Mouse (Mus musculus): ENCODE results near the gene Tmem88b.
"Not testable (repeated sequence)": the region's sequence is repeated elsewhere in the genome, so short reads cannot be mapped to it uniquely, and the experiment has no call there.

Gene Tmem88b

DNA sequence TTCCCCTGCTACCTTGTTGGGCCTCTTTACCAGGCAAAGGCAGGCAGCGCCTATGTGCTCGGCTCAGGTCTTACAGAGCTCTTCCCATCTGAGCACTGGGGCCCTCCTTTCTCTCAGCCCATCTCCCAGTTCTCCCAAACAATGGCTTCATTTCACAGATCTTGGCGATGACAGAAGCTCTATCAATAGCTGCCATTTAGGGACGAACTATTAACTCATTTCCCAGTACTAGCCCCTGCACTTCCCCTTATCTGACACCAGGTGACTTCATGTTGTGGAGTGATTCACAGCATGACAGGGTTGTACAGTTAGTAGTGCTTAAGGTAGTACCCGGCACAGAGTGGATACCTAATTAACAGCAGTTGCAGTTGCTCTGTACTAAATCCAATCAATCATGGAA lies at the start of gene Tmem88b:
Tmem88b (minus strand) TSS at position 56 of the 400 bp plus-strand sequence.
- DNase-seq: peak; percentile 75

DNA sequence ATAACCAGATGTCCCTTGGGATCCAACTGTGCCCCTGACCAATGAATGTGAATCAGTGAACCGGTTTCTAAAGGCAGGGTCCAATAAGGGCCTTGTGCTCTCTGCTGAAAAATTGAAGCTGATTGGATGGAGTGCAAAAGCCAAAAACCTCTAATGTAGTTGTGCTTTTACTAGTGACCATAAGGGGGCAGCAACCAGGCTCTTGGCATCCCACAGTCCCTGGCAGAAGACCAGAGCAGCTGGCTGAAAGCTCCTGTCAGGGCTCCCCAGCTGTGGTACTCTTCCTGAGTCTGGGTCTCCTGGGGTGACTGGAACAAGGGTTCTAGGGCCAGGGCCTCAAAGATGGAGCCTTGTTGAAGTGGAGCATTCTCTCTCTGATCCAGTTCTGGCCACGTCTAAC lies 48.2 kb upstream of the Tmem88b start:
- peak; percentile 79 for DNase-seq

DNA sequence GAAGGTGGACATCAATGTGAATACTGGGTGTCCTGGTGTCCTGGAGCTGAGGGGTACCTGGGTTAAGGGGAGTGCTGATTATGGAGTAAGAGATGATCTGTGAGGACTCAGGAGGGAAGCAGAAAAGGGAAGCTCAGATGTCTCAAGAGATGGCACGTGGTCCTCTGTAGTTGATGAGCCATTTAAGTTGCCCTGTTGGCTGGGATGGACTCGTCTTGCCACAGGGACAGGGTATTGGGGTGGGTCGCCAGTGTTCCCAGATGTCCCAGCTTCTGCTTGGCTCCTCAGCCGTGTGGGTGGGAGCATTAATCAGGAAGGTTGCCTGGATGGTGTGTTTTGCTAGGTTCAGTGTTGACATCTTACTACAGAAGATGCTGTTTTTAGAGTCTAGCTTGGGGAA lies 47.6 kb upstream of the Tmem88b start:
- DNase-seq: no peak

DNA sequence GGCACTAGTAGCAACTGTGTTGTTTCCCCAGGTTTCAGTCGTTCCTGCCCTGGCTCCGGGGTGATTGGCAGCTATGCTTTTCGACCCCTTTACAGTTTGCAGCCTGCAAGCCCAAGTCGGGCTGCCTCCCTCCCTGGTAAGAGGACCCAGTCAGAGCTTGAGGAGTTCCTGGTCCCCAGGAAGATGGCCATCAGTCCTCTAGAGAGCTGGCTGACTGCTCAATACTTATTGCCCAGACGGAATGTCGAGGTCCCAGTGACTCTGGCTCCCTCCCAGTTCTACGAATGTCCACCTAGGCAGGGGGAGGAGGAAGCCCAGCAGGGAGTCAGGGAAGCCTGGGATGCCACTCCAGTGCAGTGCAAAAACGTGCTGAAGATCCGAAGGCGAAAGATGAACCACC lies 46.6 kb upstream of the Tmem88b start:
- DNase-seq: no peak

DNA sequence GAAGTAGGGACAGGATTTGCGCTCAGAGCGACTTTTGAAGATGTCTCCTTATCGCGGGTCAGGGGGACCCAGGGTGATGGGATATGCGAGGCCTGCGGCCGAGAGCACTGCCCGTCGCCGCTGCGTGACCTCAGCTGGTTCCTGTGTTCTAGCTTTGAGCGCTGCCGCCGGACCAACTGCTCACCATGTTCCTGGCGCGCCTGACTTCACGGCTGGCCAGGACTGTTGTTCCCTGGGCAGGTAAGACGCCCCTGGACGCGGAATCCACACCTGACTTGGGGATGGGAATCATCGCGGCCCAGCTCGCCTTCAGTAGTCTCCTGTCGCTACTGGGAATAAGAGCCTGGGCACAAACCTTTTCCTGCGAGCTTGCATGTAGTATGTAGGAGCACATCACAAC lies 46.2 kb upstream of the Tmem88b start:
- DNase-seq: no peak

DNA sequence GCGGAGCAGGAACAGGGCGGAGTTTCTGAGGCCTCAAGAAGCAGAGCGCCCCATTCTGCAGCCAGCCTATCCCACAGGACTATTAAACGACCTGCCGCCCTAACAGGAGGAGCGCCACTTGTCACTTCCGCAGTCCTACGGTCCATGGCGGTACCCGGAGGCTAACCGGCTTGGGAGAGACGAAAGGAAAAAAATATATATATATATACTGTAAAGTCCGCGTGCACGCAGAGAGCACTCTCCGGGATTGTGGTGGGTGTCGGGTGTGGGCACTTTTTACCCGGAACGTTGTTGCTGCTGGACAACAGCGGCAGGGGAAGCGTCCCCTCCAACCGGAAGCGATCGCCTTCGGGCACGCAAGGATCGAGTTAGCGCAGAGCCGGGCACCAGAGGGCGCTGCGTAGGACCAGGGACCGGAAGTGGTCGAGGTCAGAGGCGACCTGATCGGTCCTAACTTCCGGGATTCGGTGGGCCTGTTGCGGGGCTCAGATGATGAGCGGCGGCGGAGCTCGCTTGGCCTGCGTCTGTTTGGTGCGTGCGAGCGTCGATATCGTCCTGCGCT lies 45.6 kb upstream of the Tmem88b start, which contains the start of gene Aurkaip1:
Aurkaip1 (plus strand) TSS at position 68 of the 562 bp plus-strand sequence.
- peak; percentile 94 for DNase-seq

DNA sequence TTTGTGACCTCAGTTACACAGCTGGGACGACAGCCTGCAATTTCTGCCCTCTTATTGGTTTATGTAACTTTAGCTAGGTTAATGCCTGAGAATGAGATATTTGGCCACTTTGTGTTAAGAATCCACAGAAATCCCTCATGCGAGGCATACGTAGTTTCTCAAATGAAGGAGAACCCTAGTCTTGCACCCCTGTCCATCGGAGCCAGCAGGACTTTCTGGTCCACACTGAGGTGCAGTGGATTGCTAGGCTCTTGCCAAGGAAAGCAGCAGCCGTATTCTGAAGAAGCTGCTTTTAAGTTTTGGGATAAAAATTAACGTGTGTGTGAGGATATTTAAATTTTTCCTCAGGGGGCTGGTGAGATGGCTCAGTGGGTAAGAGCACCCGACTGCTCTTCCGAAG lies 44.9 kb upstream of the Tmem88b start:
- no peak for DNase-seq

DNA sequence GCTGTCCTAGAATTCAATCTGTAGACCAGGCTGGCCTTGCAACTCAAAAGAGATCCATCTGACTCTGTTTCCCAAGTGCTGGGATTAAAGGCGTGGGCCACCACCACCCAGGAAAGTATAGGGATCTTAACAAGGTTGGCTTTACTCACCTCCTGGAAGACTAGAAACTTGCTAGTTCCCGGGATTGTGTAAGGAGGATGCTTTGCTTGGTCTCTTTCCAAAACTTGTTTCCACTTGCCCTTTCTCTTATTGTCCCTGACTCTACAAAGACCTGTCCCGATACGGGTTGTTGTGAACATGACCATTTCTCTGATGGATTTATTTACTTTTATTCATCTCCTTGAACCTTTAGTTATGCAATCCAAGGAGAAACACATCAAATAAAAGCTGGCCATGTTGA lies 44.2 kb upstream of the Tmem88b start:
- no peak for DNase-seq

DNA sequence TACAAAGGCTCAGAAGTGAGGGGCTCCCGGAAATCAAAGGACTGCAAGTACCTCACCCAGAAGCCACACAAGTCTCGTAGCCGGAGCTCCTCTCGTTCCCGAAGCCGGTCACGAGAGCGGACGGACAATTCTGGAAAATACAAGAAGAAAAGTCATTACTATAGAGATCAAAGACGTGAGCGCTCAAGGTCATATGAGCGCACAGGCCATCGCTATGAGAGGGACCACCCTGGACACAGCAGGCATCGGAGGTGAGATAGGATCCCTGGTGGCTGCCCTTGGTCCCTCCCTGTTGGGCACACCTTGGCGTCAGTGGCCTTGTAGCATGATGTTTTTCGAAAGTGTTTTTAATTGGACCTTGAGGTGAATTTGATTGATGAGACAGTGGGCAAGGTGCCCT lies 37.8 kb upstream of the Tmem88b start:
- DNase-seq: no peak

DNA sequence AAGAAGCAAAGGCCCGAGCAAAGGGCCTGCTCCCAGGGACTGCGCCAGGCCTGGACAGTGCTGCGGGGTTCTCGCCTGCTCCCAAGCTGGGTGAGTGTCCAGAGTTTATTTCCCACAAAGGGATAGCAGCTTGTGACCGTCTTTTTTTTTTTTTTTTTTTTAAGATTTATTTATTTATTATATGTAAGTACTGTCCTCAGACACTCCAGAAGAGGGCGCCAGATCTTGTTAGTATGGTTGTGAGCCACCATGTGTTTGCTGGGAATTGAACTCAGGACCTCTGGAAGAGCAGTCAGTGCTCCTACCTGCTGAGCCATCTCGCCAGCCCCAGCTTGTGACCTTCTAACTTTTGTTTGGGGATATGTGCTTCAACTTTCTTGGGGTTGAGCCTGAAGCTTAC lies 35.4 kb upstream of the Tmem88b start:
- DNase-seq: no peak

DNA sequence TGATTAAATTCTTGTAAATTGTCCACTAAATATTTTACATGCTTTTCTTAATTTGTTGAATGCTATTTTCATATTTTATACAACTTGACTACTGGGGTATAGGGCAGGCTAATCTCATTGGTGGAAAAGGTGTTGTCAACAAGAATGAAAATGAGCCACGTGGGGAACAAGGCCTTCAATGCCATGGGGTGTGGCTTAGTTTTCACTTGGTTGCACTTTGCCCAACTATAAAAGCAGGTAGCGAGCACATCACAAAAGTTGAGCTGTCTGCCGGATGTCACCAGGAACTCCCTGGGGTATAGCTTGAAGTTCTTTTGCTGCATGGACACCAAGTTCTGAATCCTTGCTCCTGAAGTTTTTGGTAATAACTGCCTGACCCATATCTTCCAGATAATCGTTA lies 31.9 kb upstream of the Tmem88b start:
- no peak for DNase-seq

DNA sequence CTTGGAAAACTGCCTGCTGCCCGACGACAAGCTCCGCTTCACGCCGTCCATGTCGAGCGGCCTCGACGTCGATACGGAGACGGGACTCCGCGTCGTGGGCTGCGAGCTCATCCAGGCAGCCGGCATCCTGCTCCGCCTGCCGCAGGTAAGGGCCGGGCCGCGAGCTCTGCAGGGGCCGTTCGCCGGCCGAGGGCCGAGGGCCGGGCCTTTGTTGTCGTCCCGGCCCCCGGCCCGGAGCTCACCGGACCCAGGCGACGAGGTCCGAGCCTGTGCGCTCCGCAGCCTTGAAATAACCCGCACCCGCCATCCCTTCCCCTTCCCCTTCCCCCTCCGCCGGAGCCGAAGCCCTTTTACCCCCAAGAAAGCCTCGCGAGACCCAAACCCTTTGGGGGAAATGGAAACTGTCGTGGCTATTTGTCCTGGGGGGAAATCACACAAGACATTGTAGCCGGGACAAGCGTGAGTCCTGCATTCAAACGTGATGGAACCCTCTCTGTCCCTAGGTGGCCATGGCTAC lies 27.0 kb upstream of the Tmem88b start:
- DNase-seq: no peak

DNA sequence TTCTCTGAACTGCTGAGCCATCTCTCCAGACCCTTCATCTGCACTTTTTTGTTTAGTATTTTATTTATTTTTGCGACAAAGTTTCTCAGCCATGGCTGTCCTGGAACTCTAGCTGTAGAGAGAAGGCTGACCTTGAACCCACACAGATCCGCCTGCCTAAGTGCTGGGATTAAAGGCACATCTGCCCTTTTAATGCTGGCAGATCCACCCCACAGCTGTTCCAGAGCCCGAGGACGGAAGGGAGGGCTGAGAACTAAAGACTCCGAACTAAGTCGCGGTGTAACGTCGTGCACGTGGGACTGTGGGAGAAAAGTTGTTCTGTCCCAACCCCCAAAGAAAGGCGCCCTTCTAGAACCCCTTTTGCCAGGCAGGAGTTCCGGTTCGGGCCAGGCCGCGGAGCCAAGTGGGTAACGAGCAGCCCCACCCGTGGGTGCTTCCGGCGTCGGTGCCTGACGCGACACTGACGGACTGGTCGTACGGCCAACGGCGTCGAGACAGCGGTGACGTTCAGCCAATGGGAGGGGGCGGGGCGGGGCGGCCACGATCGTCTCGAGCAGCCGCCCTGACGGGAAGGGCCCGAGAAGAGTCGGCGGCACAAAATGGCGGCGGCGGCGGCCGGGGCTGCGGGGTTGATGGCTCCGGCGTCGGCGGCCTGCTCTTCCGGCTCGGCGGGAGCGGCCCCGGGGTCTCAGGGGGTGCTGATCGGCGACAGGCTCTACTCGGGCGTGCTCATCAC lies 26.4 kb upstream of the Tmem88b start, which contains the start of gene Ccnl2:
Ccnl2 (plus strand) TSS at position 561 of the 736 bp plus-strand sequence.
- peak; percentile 95 for DNase-seq

DNA sequence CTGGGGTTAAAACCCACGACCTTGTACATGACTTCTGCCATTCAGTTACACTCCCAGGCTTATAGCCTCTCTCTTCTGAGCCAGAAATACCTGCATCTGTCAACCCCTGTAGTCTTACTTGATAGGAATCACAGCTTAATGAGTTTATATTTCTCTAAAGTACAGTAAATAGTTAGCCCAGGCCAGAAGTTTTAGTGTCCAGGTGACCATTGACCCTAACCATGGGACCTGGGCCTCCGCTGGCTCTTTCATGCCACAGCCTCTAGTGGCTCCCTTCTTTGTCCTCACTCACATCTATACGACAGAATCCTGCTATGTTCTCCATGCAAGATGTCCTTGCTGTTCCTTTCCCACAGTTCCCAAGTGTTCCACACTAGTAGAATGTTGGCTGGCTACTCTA lies 22.2 kb upstream of the Tmem88b start:
- no peak for DNase-seq

DNA sequence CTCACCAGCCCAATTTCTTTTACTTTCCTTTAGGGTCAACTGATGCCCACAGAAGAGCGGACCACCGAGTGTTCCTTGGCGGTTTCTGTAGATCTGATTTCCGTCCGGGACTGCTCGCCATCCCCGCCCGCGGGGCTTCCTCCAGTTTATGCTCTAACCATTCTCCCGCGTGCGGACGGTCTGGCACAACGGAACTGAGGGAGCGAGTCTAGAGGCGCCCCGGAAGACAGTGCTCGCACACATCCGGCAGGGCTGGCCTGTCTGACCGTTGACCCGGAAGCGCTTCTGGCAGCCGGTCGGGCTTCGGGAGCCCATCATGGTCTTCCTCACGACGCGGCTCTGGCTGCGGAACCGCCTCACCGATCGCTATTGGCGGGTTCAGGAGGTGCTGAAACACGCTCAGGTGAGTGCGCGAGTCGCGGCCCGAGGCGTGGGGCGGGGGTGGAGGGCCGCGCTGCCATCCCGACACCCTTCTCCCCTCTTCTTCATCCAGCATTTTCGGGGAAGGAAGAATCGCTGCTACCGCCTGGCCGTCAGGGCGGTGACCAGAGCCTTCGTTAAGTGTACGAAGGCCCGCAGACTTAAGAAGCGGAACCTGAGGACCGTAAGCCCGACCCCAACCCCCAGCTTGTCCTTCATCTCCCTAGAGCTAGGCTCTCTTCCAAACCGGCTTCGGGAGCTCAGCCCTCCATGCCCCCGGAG lies 17.8 kb upstream of the Tmem88b start:
- DNase-seq: peak; percentile 92

DNA sequence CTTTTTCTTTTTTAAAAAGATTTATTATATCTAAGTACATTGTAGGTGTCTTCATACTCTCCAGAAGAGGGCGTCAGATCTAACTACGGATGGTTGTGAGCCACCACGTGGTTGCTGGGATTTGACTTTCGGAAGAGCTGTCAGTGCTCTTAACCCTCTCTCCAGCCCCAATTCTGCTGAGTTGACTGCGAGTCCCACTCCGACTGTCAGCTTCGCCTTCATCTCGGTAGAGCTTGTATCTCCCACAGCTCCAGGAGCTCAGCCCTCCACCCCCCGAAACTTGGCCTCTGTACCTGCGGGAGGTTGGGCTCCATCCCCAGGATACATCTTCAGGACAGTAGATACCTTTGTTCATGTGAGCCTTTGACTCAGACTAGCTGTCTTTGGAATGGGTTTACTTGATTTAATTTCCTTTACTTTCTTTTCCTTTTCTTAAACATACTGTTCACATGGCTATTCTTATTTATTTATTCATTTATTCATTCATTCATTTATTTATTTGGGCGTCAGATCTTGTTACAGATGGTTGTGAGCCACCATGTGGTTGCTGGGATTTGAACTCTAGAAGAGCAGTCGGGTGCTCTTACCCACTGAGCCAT lies 17.2 kb upstream of the Tmem88b start, which contains the start of gene Mrpl20:
Mrpl20 (plus strand) TSS at position 138 of the 599 bp plus-strand sequence.
- DNase-seq: no peak

DNA sequence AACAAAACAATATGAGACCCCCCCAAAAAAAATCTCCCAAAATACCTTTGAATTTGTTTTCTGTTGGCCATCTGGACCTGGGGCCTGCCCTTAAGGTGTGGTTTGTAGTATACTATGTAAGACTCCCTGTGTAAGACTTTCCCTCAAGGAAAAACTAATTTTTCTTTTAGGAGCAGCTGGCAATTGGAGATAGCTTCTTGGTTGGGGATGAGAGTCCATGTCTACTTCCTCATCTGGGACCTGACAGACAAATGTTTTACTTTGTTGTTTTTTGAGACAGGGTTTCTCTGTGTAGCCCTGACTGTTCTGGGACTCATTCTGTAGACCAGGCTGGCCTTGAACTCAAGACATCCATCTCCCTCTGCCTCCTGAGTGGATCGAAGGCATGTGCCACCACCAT lies 16.4 kb upstream of the Tmem88b start:
- no peak for DNase-seq

DNA sequence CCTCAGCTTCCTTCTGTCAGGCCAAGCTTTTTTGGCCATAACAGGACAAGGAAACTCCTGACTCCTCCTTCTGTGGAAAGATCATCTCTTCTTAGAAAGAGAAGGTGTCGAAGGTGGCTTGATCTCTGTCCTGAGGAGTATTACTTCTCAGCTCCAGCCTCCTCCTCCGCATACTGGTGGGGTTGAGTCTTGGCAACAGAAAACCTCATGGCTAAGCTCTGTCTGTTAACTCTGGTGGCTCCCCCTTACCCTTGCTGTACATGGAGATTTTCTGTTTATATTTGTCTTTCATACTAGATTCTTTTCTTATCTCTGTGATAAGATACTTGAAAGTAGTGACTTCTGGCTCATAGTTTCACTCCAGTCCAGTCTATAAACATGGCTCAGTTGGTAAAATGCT lies 8.1 kb upstream of the Tmem88b start:
- no peak for DNase-seq

DNA sequence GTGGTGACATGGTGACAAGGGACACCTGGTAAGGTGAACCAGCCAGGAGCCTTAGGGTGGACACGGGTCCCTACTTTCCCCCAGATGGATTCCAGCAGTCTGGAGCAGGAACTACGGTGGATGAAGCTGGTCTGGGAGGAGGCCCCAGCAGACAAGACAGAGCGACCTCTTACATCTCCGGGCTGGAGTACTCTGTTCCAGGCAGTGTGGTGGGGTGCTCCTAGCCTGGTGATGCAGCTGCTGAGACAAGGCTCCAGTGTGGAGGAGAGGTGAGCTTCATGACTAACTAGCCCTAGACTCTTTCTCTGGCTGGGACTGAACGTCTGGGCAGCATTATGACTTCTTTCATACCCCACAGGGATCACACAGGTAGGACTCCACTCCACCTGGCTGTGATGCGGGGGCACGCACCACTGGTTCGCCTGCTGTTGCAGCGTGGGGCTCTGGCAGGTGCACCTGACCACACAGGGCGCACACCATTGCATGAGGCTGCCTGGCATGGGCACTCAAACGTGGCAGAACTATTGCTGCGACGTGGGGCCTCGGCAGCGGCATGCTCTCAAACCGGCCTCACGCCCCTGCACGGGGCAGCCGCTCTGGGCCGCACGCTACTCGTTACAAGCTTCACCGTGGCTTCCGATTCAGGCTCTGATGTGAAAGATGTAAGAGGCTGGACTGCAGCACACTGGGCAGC lies 5.7 kb upstream of the Tmem88b start:
- no peak for DNase-seq

DNA sequence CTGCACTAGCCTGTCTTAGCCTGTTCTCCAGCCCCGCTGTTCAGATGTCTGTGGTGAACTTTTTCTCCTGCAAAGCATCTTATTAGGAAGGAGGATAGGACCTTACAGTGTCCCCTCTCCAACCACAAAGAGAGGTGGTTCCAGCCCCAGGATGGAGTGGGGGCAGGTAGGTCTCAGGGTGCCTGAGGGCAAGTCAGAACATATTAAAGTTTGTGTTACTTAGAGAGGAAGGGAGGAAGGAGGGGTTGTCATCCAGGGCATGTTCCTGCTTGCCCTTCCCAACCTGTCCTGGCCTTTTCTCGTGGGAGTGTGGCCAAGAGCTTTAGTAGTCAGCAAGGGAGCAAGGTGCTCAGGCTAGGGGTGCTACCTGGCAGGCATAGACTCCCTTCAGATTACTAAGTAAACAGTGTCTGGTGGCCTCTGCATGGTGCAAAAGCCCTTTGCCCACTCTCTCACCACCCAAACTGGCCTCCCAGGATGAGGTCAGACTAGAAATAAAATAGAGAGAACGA lies 5.0 kb upstream of the Tmem88b start:
- no peak for DNase-seq

DNA sequence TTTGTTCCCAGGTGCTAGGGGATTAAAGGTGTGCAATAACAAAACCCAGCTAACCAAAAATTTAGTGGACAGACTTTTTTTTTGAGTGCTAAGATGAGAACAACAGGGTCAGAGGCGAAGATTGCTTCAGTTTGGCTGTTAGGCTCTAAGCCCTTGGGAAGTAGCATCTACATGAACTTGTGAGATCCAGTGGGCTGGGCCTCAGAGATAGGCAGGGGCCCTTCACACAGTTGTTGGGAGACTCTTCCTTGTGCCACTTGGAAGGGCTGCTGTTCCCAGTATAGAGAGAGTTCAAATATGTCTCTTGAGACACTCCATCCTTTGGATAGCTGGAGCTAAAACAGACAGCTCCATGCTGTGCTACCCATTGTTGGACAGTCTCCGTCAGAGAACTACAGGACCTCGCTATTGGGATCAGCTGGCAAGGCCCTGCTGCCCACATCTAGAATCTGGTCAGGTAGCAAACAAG lies 4.4 kb upstream of the Tmem88b start, which contains the start of gene Ankrd65:
Ankrd65 (plus strand) TSS at position 419 of the 469 bp plus-strand sequence.
- DNase-seq: no peak

DNA sequence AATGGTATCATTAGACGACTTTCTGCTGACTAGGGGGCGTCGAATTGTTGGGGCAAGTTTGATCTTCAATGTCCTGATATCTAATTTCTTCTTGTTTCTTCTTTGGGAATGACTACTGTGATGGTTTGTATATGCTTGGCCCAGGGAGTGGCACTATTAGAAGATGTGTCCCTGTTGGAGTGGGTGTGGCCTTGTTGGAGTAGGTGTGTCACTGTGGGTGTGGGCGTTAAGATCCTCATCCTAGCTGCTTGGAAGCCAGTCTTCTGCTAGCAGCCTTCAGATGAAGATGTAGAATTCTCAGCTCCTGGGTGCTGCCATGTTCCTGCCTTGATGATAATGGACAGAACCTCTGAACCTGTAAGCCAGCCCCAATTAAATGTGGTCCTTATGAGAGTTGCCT lies 3.2 kb upstream of the Tmem88b start:
- not testable (repeated sequence) for DNase-seq

All from layer of hippocampus, adult 9-11 months (tissue).